Mouse (Mus musculus): ENCODE results near the gene Cacng3. TPM values are rescaled to one million over a fixed set of nuclear protein-coding genes. Genes with fewer than 3 reads are reported as not detected.

The Cacng3 gene
- 0.13 TPM in 1 of 2 replicates, not detected in the other for polyA plus RNA-seq (2015; fragmentation: Nextera tagmentation; extraction: Ambion mirVana)

- no peak for ATAC-seq (ENCODE audit: insufficient number of reproducible peaks, low FRiP score, low TSS enrichment, low read depth)
- 13% methylated on average over 13 of the region's 13 CpGs for WGBS
Observed at GRCm38 (mm10) chr7:122670442-122670872, at the start of gene Cacng3. Gene Cacng3, plus strand, starts transcription at chr7:122670492.

DNA sequence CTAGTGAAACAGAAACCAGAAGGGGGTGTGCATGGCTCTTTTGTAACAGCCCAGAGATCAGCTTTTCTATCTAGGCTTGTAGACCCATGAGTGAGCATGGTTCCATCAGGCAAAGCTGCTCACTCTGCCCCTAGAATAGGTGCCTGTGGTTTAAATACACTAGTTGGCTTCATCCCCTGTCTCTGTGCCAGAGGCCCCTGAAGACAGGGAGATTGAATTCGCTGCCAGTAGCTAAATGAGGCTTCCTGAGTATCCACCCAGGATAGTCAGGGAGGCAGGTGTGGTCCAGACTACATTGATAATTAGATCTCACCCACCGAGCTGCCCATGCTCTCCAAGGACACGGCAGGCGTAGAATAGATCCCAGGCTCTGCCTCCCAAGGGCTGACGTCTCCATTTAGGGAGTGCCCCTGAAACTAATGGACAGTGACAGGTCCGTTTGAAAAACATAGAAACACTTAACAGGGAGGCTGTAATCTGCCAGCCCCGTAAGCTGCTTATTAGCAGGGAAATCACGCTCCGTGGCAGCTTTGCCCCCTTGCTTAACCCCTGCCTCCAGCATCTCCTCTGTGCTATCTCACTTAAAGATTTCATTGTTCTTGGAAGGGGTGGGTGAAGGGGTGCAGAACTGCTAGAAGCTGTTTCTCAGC, 48.0 kb upstream of the Cacng3 start:
- no peaks in the 10 kb centered on the region for H3K4me1 ChIP-seq
- no peaks in the 10 kb centered on the region for H3K9me3 ChIP-seq
- no peak for ATAC-seq (ENCODE audit: insufficient number of reproducible peaks, low FRiP score, low TSS enrichment, low read depth)
- H3K27me3 ChIP-seq: no peaks in the 10 kb centered on the region
- H3K4me2 ChIP-seq: no peak overlapping the region
- H3K27ac ChIP-seq: no peak overlapping the region
- 49% methylated on average over 9 of the region's 9 CpGs for WGBS
- no peak overlapping the region for H3K9ac ChIP-seq
- no peak overlapping the region for H3K4me3 ChIP-seq
- H3K36me3 ChIP-seq: no peaks in the 10 kb centered on the region

More at GRCm38 (mm10) chr7:122670442-122670872, at the start of gene Cacng3:
- no peak within 1 kb of the TSS for H3K27ac ChIP-seq
- no peaks in the 10 kb centered on the region for H3K9me3 ChIP-seq
- no peak within 1 kb of the TSS for H3K4me2 ChIP-seq
- H3K36me3 ChIP-seq: no peaks in the 10 kb centered on the region
- no peak within 1 kb of the TSS for H3K4me3 ChIP-seq
- H3K9ac ChIP-seq: no peak within 1 kb of the TSS
- peaks cover 5% of the 10 kb centered on the region; the same call in 1 of the 2 replicates for H3K4me1 ChIP-seq
- peaks cover 20% of the 10 kb centered on the region for H3K27me3 ChIP-seq

DNA sequence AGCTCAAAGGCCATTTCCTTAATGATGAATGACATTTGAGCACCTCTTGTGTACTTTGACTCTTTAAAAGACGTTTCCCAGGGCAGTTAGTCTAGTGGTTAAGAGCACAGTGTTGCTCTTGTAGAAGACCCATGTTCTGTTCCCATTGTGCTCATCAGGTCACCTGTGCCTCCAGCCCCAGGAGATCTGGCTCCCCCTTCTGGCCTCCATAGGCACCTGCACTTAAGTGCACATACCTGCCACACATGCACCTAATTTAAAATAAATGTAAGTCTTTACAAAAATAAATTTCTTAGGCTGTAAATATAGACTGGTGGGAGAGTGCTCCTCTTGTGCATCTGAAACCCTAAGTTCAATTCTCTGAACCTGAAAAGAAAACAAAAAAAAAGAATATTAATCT, 46.5 kb upstream of the Cacng3 start:
- no peak for ATAC-seq (ENCODE audit: insufficient number of reproducible peaks, low FRiP score, low TSS enrichment, low read depth)
- 67% methylated on average over 1 of the region's 1 CpGs for WGBS
- no peaks in the 10 kb centered on the region for H3K36me3 ChIP-seq
- no peak overlapping the region for H3K27ac ChIP-seq
- no peak overlapping the region for H3K4me2 ChIP-seq
- no peaks in the 10 kb centered on the region for H3K4me1 ChIP-seq
- no peak overlapping the region for H3K4me3 ChIP-seq
- no peaks in the 10 kb centered on the region for H3K9me3 ChIP-seq
- no peaks in the 10 kb centered on the region for H3K27me3 ChIP-seq
- no peak overlapping the region for H3K9ac ChIP-seq

- no peak for ATAC-seq (ENCODE audit: insufficient number of reproducible peaks, low FRiP score, low TSS enrichment, low read depth)
Observed at GRCm38 (mm10) chr7:122628050-122628449, 42.2 kb upstream of the Cacng3 start.

GRCm38 (mm10) chr7:122630386-122630785, 39.9 kb upstream of the Cacng3 start:
- Histone ChIP-seq H3K36me3 (no peaks in the 10 kb centered on the region), H3K4me2 (no peak overlapping the region), H3K4me3 (no peak overlapping the region), H3K9ac (no peak overlapping the region), H3K9me3 (no peaks in the 10 kb centered on the region), H3K27me3 (no peaks in the 10 kb centered on the region), H3K4me1 (no peaks in the 10 kb centered on the region), H3K27ac (no peak overlapping the region)
- 78% methylated on average over 2 of the region's 2 CpGs for WGBS
- no peak for ATAC-seq (ENCODE audit: insufficient number of reproducible peaks, low FRiP score, low TSS enrichment, low read depth)

More at GRCm38 (mm10) chr7:122628050-122628449, 42.2 kb upstream of the Cacng3 start:
- 78% methylated on average over 5 of the region's 5 CpGs for WGBS
- Histone ChIP-seq H3K4me3 (no peak overlapping the region), H3K27me3 (no peaks in the 10 kb centered on the region), H3K4me2 (no peak overlapping the region), H3K4me1 (no peaks in the 10 kb centered on the region), H3K36me3 (no peaks in the 10 kb centered on the region), H3K27ac (no peak overlapping the region), H3K9me3 (no peaks in the 10 kb centered on the region), H3K9ac (no peak overlapping the region)

DNA sequence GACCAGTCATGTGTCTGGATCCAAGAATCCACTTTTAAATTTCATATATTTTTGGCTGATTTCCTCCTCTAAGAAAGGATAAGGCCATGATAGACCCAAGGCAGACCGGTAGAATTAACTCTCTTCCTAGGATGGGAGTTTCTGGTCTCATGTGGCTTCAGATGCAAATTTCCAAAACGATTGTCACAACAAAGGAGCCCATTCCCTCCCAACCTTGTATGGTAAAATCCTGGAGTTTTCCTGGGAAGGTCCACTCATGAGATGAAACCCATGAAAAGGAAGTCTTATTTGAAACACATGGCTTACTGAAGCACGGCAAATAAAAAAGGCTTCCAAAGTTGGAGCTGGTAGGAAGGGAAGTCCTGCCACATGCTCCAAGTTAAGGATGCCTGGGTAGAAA, 39.1 kb upstream of the Cacng3 start:
- no peaks in the 10 kb centered on the region for H3K36me3 ChIP-seq
- no peaks in the 10 kb centered on the region for H3K27me3 ChIP-seq
- WGBS: 59% methylated on average over 3 of the region's 3 CpGs
- no peak overlapping the region for H3K9ac ChIP-seq
- no peak for ATAC-seq (ENCODE audit: insufficient number of reproducible peaks, low FRiP score, low TSS enrichment, low read depth)
- H3K4me3 ChIP-seq: no peak overlapping the region
- H3K9me3 ChIP-seq: no peaks in the 10 kb centered on the region
- no peaks in the 10 kb centered on the region for H3K4me1 ChIP-seq
- no peak overlapping the region for H3K4me2 ChIP-seq
- H3K27ac ChIP-seq: no peak overlapping the region

GRCm38 (mm10) chr7:122632946-122633345, 37.3 kb upstream of the Cacng3 start:
- H3K9ac ChIP-seq: no peak overlapping the region
- WGBS: 72% methylated on average over 5 of the region's 5 CpGs
- H3K4me1 ChIP-seq: no peaks in the 10 kb centered on the region
- no peak overlapping the region for H3K4me2 ChIP-seq
- H3K27me3 ChIP-seq: no peaks in the 10 kb centered on the region
- no peaks in the 10 kb centered on the region for H3K9me3 ChIP-seq
- no peak for ATAC-seq (ENCODE audit: insufficient number of reproducible peaks, low FRiP score, low TSS enrichment, low read depth)
- H3K4me3 ChIP-seq: no peak overlapping the region
- H3K27ac ChIP-seq: no peak overlapping the region
- H3K36me3 ChIP-seq: no peaks in the 10 kb centered on the region

DNA sequence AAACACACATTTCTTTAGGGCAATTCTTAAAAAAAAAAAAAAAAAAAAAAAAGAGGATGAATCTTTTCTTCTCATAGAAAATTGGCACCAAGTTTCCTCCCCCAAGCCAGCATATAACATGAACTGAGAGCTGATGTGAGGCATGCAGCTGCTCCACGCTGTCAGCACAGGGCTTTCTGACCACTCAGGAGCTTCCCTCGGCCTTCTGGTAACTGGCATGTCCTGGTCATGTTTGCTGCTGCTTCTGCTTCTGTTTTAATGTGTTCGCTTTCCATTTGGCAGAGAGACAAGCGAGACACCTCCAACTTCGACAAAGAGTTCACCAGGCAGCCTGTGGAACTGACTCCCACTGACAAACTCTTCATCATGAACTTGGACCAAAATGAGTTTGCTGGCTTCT, 36.8 kb upstream of the Cacng3 start:
- no peak for ATAC-seq (ENCODE audit: insufficient number of reproducible peaks, low FRiP score, low TSS enrichment, low read depth)
- WGBS: 77% methylated on average over 5 of the region's 5 CpGs
- Histone ChIP-seq H3K4me3 (no peak overlapping the region), H3K4me1 (no peaks in the 10 kb centered on the region), H3K36me3 (no peaks in the 10 kb centered on the region), H3K27me3 (no peaks in the 10 kb centered on the region), H3K9ac (no peak overlapping the region), H3K27ac (no peak overlapping the region), H3K4me2 (no peak overlapping the region), H3K9me3 (no peaks in the 10 kb centered on the region)

DNA sequence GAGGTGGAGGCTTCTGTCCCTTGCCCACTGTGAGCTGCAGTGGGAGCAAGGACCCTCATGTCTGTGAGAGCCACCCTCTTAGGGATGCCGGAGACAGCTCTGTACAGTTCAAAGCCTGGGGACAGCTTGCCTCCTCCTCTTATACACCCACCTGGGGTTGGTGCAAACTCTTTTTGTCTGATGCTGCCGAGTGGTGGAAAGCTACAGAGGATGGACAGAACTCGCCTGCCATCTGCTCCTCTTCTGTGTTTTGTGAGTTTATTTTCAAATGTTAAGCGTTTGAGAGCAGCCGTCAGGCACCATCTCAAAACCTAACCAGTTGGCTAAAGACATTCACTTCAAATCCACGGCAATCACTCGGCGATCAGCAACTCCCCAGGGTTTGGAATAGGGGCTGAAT, 26.6 kb upstream of the Cacng3 start:
- H3K36me3 ChIP-seq: no peaks in the 10 kb centered on the region
- no peak for ATAC-seq (ENCODE audit: insufficient number of reproducible peaks, low FRiP score, low TSS enrichment, low read depth)
- WGBS: 89% methylated on average over 8 of the region's 8 CpGs
- H3K4me2 ChIP-seq: no peak overlapping the region
- no peaks in the 10 kb centered on the region for H3K9me3 ChIP-seq
- no peak overlapping the region for H3K27ac ChIP-seq
- no peak overlapping the region for H3K9ac ChIP-seq
- no peak overlapping the region for H3K4me3 ChIP-seq
- H3K27me3 ChIP-seq: no peaks in the 10 kb centered on the region
- no peaks in the 10 kb centered on the region for H3K4me1 ChIP-seq

DNA sequence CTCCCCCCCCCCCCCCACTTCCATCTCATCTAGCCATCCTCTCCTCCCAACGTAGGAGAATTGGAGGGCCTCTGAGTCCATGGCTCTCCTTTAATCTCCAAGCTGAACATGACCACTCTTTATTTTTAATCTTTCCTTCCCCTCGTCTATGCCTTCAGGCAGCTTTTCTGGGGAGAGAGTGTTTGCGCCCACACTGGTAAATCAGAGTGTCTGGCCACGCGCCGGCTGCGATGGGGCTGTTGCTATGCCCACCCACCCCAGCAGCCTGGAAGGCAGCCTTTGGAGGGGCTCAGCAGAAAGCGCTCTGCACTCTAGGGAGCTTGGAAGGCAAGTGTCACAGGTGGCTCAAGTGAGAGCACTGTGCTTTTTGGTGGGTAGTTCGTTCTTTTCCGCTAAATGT, 21.0 kb upstream of the Cacng3 start:
- WGBS: 80% methylated on average over 10 of the region's 10 CpGs
- no peaks in the 10 kb centered on the region for H3K4me1 ChIP-seq
- no peaks in the 10 kb centered on the region for H3K9me3 ChIP-seq
- no peak overlapping the region for H3K27ac ChIP-seq
- H3K27me3 ChIP-seq: no peaks in the 10 kb centered on the region
- H3K36me3 ChIP-seq: no peaks in the 10 kb centered on the region
- H3K9ac ChIP-seq: no peak overlapping the region
- H3K4me2 ChIP-seq: no peak overlapping the region
- ATAC-seq (ENCODE audit: insufficient number of reproducible peaks, low FRiP score, low TSS enrichment, low read depth): no peak
- no peak overlapping the region for H3K4me3 ChIP-seq

- no peaks in the 10 kb centered on the region for H3K36me3 ChIP-seq
- H3K4me3 ChIP-seq: no peak overlapping the region
- H3K9ac ChIP-seq: no peak overlapping the region
- no peak overlapping the region for H3K4me2 ChIP-seq
- ATAC-seq (ENCODE audit: insufficient number of reproducible peaks, low FRiP score, low TSS enrichment, low read depth): no peak
- no peak overlapping the region for H3K27ac ChIP-seq
- WGBS: 74% methylated on average over 3 of the region's 3 CpGs
- no peaks in the 10 kb centered on the region for H3K4me1 ChIP-seq
- H3K9me3 ChIP-seq: no peaks in the 10 kb centered on the region
- H3K27me3 ChIP-seq: no peaks in the 10 kb centered on the region
Observed at GRCm38 (mm10) chr7:122652523-122652922, 17.8 kb upstream of the Cacng3 start.

DNA sequence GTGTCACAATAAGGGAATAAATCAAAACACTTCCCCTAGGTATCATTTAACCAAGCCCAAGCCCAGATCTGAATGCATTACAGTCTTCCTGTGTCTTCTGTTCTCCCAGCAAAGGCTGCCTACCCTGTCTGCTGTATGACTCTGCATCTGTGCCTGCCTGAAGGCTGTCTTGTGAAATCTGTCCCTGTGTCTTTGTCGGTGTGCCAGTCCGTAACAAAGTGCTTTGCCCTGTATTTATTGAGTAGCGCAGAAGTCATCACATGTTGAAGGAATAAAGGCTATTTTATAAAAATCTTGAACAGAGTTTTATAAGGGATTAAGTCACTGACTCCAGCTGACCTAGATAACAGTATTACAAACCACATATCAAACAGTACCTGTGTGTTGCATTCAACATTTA, 13.6 kb upstream of the Cacng3 start:
- WGBS: 82% methylated on average over 3 of the region's 3 CpGs
- ATAC-seq (ENCODE audit: insufficient number of reproducible peaks, low FRiP score, low TSS enrichment, low read depth): no peak
- Histone ChIP-seq H3K4me3 (no peak overlapping the region), H3K4me1 (no peaks in the 10 kb centered on the region), H3K9me3 (no peaks in the 10 kb centered on the region), H3K27ac (no peak overlapping the region), H3K9ac (no peak overlapping the region), H3K27me3 (no peaks in the 10 kb centered on the region), H3K4me2 (no peak overlapping the region), H3K36me3 (no peaks in the 10 kb centered on the region)
